Mouse (Mus musculus) myocyte (in vitro differentiated cells): Measurements from ENCODE around the gene Aqp5. TPM values are rescaled to one million over a fixed set of nuclear protein-coding genes. Genes with fewer than 3 reads are reported as not detected.

ENCODE experiments used
- H3K27me3 ChIP-seq: one replicate; pipeline ENCODE4 v1.6.1; 2011; ENCODE audit not compliant: control insufficient read depth, insufficient read depth, insufficient read length
- H3K36me3 ChIP-seq: one replicate; pipeline ENCODE4 v1.6.1; 2011; ENCODE audit not compliant: control insufficient read depth, insufficient read depth
- H3K4me2 ChIP-seq: one replicate; pipeline ENCODE4 v1.6.1; 2011; ENCODE audit warnings: low read depth, control low read depth
- H3K4me3 ChIP-seq: one replicate; pipeline ENCODE4 v1.5.1; 2011; ENCODE audit warnings: mild to moderate bottlenecking, control low read depth, moderate library complexity
- H3K79me2 ChIP-seq: one replicate; pipeline ENCODE4 v1.6.1; 2011; ENCODE audit not compliant: control insufficient read depth, insufficient read depth
- H3ac ChIP-seq: one replicate; pipeline ENCODE4 v1.6.1; 2011; ENCODE audit not compliant: control insufficient read depth, insufficient read length
- CEBPB ChIP-seq: IDR thresholded peaks from 2 replicates; pipeline ENCODE4 v1.6.1; 2011; ENCODE audit warnings: mild to moderate bottlenecking, moderate library complexity; ENCODE audit not compliant: poor library complexity, insufficient read depth, severe bottlenecking
- E2F4 ChIP-seq: IDR thresholded peaks from one replicate; pipeline ENCODE4 v1.6.1; 2011; ENCODE audit warnings: mild to moderate bottlenecking, control low read depth, moderate library complexity; ENCODE audit not compliant: insufficient read depth
- MAX ChIP-seq: IDR thresholded peaks from one replicate; pipeline ENCODE4 v1.6.1; 2011; ENCODE audit warnings: low read depth, mild to moderate bottlenecking, control low read depth
- MYOD1 ChIP-seq, 3 experiments: IDR thresholded peaks; one replicate each; pipeline ENCODE4 v1.6.1; 2011; ENCODE audit warnings: control low read depth in 2 of 3, low read depth in 2 of 3, mild to moderate bottlenecking in 2 of 3, moderate library complexity in 1 of 3; ENCODE audit not compliant: insufficient read length in 2 of 3, control insufficient read depth in 1 of 3
- MYOG ChIP-seq, 3 experiments: IDR thresholded peaks; one replicate each; pipeline ENCODE4 v1.6.1; 2011; ENCODE audit warnings: control low read depth in 2 of 3, low read depth in 2 of 3, mild to moderate bottlenecking in 2 of 3; ENCODE audit not compliant: insufficient read length in 2 of 3, control insufficient read depth in 1 of 3, insufficient read depth in 1 of 3
- POLR2A ChIP-seq: IDR thresholded peaks from one replicate; pipeline ENCODE4 v1.6.1; 2011; ENCODE audit warnings: low read depth, mild to moderate bottlenecking, control low read depth, moderate library complexity; ENCODE audit not compliant: insufficient read length
- POLR2AphosphoS2 ChIP-seq: IDR thresholded peaks from one replicate; pipeline ENCODE4 v1.6.1; 2011; ENCODE audit warnings: low read depth, control low read depth; ENCODE audit not compliant: insufficient read length
- REST ChIP-seq: IDR thresholded peaks from one replicate; pipeline ENCODE4 v1.6.1; 2011; ENCODE audit warnings: mild to moderate bottlenecking, control low read depth, moderate library complexity; ENCODE audit not compliant: insufficient read depth, insufficient read length
- SRF ChIP-seq: IDR thresholded peaks from one replicate; pipeline ENCODE4 v1.6.1; 2011; ENCODE audit warnings: low read depth; ENCODE audit not compliant: control insufficient read depth, insufficient read length
- TCF12 ChIP-seq: IDR thresholded peaks from one replicate; pipeline ENCODE4 v1.6.1; 2011; ENCODE audit warnings: mild to moderate bottlenecking, control low read depth; ENCODE audit not compliant: poor library complexity, insufficient read depth, severe bottlenecking
- TCF3 ChIP-seq: IDR thresholded peaks from one replicate; pipeline ENCODE4 v1.6.1; 2011; ENCODE audit warnings: low read depth, control low read depth; ENCODE audit not compliant: insufficient read length
- USF1 ChIP-seq: IDR thresholded peaks from one replicate; pipeline ENCODE4 v1.6.1; 2011; ENCODE audit warnings: low read depth, mild to moderate bottlenecking, control low read depth, moderate library complexity
- polyA plus RNA-seq: library from polyadenylated mRNA; unstranded; fragments of >200 nt; fragmentation: generic; extraction: Trizol; gene quantifications from one replicate; pipeline ENCODE4 v1.2.1, GENCODE M21; 2012; ENCODE audit warnings: missing spikeins

Gene Aqp5
- polyA plus RNA-seq, 1 experiment: 109 TPM

DNA sequence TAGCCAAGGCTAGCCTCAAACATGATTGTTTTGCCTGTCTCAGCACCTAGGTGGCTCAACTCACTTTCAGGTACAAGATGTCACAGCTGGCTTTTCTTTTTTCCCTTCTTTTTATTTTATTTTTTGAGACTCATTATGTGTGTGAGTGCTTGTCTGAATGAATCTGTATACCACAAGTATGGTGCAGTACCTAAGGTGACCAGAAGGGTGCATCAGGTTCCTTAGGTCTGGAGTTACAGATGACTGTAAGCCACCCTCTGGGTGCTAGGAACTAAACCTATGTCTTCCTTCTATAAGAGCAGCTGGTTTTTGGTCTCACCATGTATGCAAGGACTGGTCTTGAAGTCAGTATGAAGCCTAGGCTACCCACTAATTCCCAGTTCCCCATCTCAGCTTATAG, 41.0 kb downstream of the Aqp5 start:
- Histone ChIP-seq H3K36me3 (peaks cover 78% of the 10 kb centered on the region), H3ac (no peak overlapping the region), H3K27me3 (no peaks in the 10 kb centered on the region), H3K4me2 (no peak overlapping the region), H3K79me2 (no peaks in the 10 kb centered on the region), H3K4me3 (no peak overlapping the region)
- TF ChIP-seq E2F4 (no peak), POLR2A (no peak), CEBPB (no peak), REST (no peak), POLR2AphosphoS2 (no peak), MAX (no peak), MYOG (IDR thresholded peaks at IDR 0.05; ENCODE audit: control insufficient read depth in 1 of 3, insufficient read depth in 1 of 3, insufficient read length in 2 of 3, low read depth in 2 of 3) (no peak), SRF (no peak), TCF3 (no peak), TCF12 (no peak)

DNA sequence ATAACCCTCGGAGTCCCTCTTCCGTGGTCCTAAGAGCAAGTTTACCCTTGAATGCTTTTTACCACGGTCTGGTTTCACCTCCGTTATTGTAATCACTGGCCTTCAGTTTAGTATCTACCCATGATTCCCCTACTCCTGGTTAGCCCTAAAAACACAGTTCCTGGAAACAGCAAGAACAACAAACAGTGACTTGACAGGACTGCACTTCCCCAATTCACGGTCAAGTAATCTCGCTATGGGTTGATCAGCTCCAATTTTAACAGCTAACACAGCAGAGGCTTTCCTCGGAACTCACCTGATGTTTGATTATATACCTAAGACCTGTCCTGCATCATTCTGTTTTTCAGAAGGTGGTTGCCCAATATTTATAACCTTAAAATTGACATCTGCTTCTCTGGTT, 44.1 kb downstream of the Aqp5 start:
- Histone ChIP-seq H3K4me3 (no peak overlapping the region), H3K79me2 (peaks cover under 1% of the 10 kb centered on the region), H3K36me3 (peaks cover 82% of the 10 kb centered on the region), H3K27me3 (no peaks in the 10 kb centered on the region), H3K4me2 (no peak overlapping the region), H3ac (no peak overlapping the region)
- TF ChIP-seq MYOG (IDR thresholded peaks at IDR 0.05; ENCODE audit: control insufficient read depth in 1 of 3, insufficient read depth in 1 of 3, insufficient read length in 2 of 3, low read depth in 2 of 3): no peak

DNA sequence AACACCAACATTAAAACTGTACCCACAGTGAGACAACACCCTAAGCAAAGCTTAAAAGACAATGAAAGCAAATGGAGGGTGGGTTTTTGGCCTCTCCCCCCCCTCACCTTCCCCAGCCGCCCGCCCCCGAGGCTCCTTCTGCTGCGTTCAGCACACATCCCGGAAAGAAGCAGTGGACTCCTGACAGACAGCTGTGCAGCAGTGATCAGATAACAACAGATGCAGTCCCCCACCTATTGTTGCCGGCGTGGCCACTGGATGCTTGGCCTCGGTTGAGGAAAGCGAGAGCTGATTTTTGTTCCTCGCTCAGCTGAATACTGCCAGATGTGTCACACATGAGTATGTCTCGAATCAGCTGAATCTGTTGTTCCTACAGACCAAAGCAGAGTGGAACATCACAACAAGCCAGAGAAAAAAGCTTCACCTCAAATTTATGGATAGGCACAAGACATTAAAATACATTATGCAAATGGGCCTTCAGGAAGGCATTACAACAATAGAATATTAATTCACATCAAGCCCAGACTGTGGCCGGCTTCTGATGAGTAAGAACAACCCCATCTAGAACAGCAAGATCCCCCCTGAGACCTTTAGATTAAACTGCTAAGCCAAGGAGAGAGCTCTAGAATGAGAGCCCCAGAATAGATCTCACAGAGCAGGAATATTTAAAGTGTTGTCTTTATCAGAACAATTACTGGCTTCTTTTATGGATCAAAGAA, 47.0 kb downstream of the Aqp5 start:
- Histone ChIP-seq H3K79me2 (peaks cover 29% of the 10 kb centered on the region), H3K27me3 (no peaks in the 10 kb centered on the region), H3ac (no peak overlapping the region), H3K36me3 (peaks cover 71% of the 10 kb centered on the region), H3K4me3 (no peak overlapping the region), H3K4me2 (no peak overlapping the region)
- TF ChIP-seq SRF (no peak), TCF3 (no peak), MYOD1 (IDR thresholded peaks at IDR 0.05; ENCODE audit: control insufficient read depth in 1 of 3, insufficient read length in 2 of 3, low read depth in 2 of 3) (no peak), MAX (no peak), TCF12 (no peak), USF1 (no peak)

DNA sequence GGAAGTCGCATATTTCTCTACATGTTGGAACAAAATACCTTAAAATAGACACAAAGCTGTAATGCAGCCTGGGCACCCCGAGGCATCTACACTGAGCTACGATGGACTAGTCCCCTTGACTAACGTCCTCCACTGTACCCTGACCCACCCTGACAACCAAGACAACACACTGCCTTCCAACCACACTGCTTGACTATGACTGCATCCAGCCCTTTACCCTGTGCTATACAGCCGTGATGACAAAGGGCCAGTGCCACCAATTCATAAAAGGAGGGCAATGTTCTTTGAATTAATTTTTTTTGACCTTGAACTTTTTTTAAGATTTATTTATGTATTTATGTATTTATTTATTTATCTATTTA, 47.5 kb downstream of the Aqp5 start:
- peaks cover 65% of the 10 kb centered on the region for H3K36me3 ChIP-seq
- TF ChIP-seq E2F4 (no peak), SRF (no peak), TCF12 (no peak), MAX (no peak), CEBPB (no peak), MYOG (IDR thresholded peaks at IDR 0.05; ENCODE audit: control insufficient read depth in 1 of 3, insufficient read depth in 1 of 3, insufficient read length in 2 of 3, low read depth in 2 of 3) (no peak), USF1 (no peak)
- no peak overlapping the region for H3ac ChIP-seq
- peaks cover 35% of the 10 kb centered on the region for H3K79me2 ChIP-seq
- H3K27me3 ChIP-seq: no peaks in the 10 kb centered on the region
- H3K4me2 ChIP-seq: no peak overlapping the region
- no peak overlapping the region for H3K4me3 ChIP-seq

DNA sequence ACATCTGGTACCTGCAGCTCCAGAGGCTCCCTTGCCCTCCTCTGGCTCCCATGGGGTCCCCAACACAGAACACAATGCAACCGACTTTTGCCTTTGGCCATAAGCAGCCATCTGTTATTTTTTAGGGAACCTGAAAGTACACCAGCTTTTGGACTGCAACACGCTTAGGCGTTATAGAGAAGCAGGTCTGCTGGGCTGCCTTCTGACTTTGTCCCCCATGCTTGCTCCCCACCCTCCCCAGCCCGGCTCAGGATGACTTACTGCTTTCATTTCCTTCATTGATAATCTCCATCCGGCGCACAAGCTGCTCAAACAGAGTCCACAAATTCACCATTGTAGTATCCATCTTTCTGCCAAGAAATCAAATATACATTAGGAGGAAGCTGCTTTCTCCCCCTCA, 52.0 kb downstream of the Aqp5 start:
- Histone ChIP-seq H3K4me3 (no peak overlapping the region), H3K27me3 (no peaks in the 10 kb centered on the region), H3K79me2 (peaks cover 80% of the 10 kb centered on the region), H3ac (no peak overlapping the region), H3K36me3 (peaks cover 32% of the 10 kb centered on the region), H3K4me2 (no peak overlapping the region)
- TF ChIP-seq USF1 (no peak), TCF12 (no peak), MYOD1 (IDR thresholded peaks at IDR 0.05; ENCODE audit: control insufficient read depth in 1 of 3, insufficient read length in 2 of 3, low read depth in 2 of 3) (no peak), POLR2A (no peak)

DNA sequence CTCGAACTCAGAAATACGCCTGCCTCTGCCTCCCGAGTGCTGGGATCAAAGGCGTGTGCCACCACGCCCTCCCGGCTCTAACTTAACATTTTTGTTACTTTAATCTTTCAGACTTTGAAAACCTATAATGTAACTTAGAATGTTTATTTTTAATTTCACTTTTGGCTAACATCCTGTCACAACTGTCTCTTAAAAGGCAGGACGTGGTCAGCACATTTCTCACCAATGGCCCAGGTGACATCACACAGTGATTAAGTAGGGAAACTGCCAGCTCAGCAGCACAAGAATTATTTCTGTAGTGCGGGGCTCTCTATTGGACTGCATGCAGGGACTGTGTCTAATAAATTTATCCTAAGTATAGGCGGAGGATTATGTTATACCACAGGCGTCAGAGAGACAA, 53.2 kb downstream of the Aqp5 start:
- H3K36me3 ChIP-seq: peaks cover 22% of the 10 kb centered on the region
- H3K4me2 ChIP-seq: no peak overlapping the region
- TF ChIP-seq POLR2A (no peak), REST (no peak), SRF (no peak), MAX (no peak), E2F4 (no peak), TCF12 (no peak), MYOG (IDR thresholded peaks at IDR 0.05; ENCODE audit: control insufficient read depth in 1 of 3, insufficient read depth in 1 of 3, insufficient read length in 2 of 3, low read depth in 2 of 3) (no peak), USF1 (no peak)
- peaks cover 92% of the 10 kb centered on the region for H3K79me2 ChIP-seq
- no peak overlapping the region for H3K4me3 ChIP-seq
- no peak overlapping the region for H3ac ChIP-seq
- no peaks in the 10 kb centered on the region for H3K27me3 ChIP-seq

Other genes with a start within 250 kb of the Aqp5 start
- 62.6 TPM for gene Fmnl3, start 220.3 kb upstream of the Aqp5 start, polyA plus RNA-seq
- gene Tmbim6, start 197.9 kb upstream of the Aqp5 start, polyA plus RNA-seq: 691 TPM
- 40.9 TPM for gene Nckap5l, start 133.0 kb upstream of the Aqp5 start, polyA plus RNA-seq
- gene Bcdin3d, start 116.1 kb upstream of the Aqp5 start, polyA plus RNA-seq: 11.8 TPM
- gene Faim2, start 62.6 kb upstream of the Aqp5 start, polyA plus RNA-seq: 0.40 TPM
- gene Aqp2, start 11.7 kb upstream of the Aqp5 start, polyA plus RNA-seq: 0.02 TPM
- not detected for gene Aqp6, start 10.6 kb downstream of the Aqp5 start, polyA plus RNA-seq
- 99.0 TPM for gene Racgap1, start 60.9 kb downstream of the Aqp5 start, polyA plus RNA-seq
- gene Asic1, start 79.6 kb downstream of the Aqp5 start, polyA plus RNA-seq: 2.0 TPM
- 18.9 TPM for gene Smarcd1, start 111.3 kb downstream of the Aqp5 start, polyA plus RNA-seq
- not detected for gene Gm17349, start 114.7 kb downstream of the Aqp5 start, polyA plus RNA-seq
- gene Gpd1, start 126.7 kb downstream of the Aqp5 start, polyA plus RNA-seq: 6.9 TPM
- 410 TPM for gene Cox14, start 134.8 kb downstream of the Aqp5 start, polyA plus RNA-seq
- gene Cers5, start 182.1 kb downstream of the Aqp5 start, polyA plus RNA-seq: 68.6 TPM